Mouse (Mus musculus) bone marrow, adult 2 months (tissue): ENCODE results near the gene Dpp4. TPM values are rescaled to one million over a fixed set of nuclear protein-coding genes. Genes with fewer than 3 reads are reported as not detected.

ENCODE experiments used
- H3K27ac ChIP-seq: fragments of 200-500 bp; 2 replicates; pipeline ENCODE4 v1.5.1; 2012; ENCODE audit warnings: low read depth, mild to moderate bottlenecking, control low read depth, inconsistent platforms, low read length; ENCODE audit not compliant: control insufficient read depth, poor library complexity, insufficient read depth
- H3K4me1 ChIP-seq: fragments of 200-500 bp; 2 replicates; pipeline ENCODE4 v1.6.1; 2011; ENCODE audit warnings: low read length; ENCODE audit not compliant: control insufficient read depth, insufficient read depth
- H3K4me3 ChIP-seq: fragments of 200-500 bp; replicated peaks from 2 replicates; pipeline ENCODE3; 2011; ENCODE audit warnings: mild to moderate bottlenecking, low read depth, low read length, control low read depth; ENCODE audit not compliant: control insufficient read depth
- CTCF ChIP-seq: fragments of 200-500 bp; IDR thresholded peaks from 2 replicates; pipeline ENCODE4 v1.5.1; 2011; ENCODE audit warnings: low read length, control low read depth; ENCODE audit not compliant: control insufficient read depth, insufficient read depth
- POLR2A ChIP-seq: fragments of 200-500 bp; IDR thresholded peaks from 2 replicates; pipeline ENCODE4 v1.6.1; 2011; ENCODE audit warnings: low read depth, mild to moderate bottlenecking, control low read depth, low read length, borderline replicate concordance; ENCODE audit not compliant: control insufficient read depth
- WGBS: fragments of 180-500 bp; shearing (Covaris S2); methylation state at CpG from one replicate; pipeline ENCODE4 v1.1.7; 2018; 5-methylcytosine and 5-hydroxymethylcytosine counted together
- polyA plus RNA-seq: library from polyadenylated mRNA; stranded (reverse); fragments of >200 nt; gene quantifications from 2 replicates; pipeline ENCODE4 v1.2.4, GENCODE M21; 2011; ENCODE audit warnings: low replicate concordance; ENCODE audit not compliant: missing spikeins, insufficient read depth, insufficient read length

Dpp4 gene
- polyA plus RNA-seq, 1 experiment = 8.0 TPM

DNA sequence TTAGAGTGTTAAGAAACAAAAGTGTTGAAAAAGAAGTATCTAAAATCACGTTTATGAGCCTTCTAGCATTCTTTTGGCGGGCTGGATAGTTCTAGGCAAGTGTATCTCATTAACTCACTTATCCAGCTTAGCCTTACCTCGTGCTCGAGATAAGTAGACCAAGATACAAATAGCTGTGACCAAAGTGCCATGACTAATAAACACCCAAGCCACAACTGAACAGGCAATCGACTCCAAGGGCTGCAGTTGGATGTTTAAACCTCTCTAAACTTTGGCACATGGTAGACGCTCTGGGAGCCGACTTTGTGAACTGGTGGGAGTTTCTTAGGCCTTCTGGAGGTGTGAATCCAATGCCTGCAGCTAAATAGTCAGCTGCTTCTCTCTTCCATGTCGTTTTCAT lies 12.7 kb downstream of the Dpp4 start:
- H3K27ac ChIP-seq = no peak overlapping the region
- no peaks in the 10 kb centered on the region; the same call in 1 of the 2 replicates for H3K4me1 ChIP-seq
- TF ChIP-seq CTCF (no peak), POLR2A (no peak)
- no peak overlapping the region for H3K4me3 ChIP-seq
- 62% methylated on average over 8 of the region's 8 CpGs for WGBS

DNA sequence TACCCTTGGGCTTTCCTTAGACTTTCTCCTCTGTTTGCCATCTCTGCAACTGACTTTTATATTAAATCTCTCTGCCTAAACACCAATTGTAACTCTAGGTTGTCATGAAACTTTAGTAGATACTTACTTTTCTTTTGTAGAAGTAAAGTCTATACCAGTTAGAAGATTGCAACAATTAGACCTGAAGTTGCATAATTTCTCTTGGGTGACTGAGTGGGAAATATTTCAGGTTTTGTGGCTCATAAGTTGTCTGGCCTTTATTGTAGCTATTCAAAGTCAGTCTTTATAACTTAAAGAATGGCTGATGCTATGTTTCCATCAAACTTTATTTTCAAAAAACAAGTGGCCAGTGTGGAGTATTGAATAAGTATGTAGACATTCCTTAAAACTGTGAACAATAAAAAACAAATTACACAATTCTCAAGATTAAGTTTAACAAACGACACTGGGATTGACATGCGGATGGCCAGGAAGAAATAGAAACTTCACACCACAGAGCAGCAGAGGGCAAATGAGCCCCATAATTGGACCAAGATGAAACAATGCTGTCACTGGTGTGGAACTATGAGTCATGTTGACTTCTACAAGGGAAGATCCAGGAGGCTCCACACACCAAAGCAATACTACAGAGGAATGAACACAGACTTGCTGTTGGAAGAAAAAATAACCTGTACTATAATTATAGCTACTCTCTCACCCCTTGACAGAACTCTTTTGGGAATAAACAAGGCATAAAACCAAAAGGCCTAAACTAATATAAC lies 13.7 kb downstream of the Dpp4 start:
- no peak for TF ChIP-seq POLR2A
- TF ChIP-seq CTCF = no peak
- no peaks in the 10 kb centered on the region; the same call in 1 of the 2 replicates for H3K4me1 ChIP-seq
- H3K4me3 ChIP-seq = no peak overlapping the region
- H3K27ac ChIP-seq = no peak overlapping the region
- 59% methylated on average over 2 of the region's 2 CpGs for whole genome bisulfite sequencing

DNA sequence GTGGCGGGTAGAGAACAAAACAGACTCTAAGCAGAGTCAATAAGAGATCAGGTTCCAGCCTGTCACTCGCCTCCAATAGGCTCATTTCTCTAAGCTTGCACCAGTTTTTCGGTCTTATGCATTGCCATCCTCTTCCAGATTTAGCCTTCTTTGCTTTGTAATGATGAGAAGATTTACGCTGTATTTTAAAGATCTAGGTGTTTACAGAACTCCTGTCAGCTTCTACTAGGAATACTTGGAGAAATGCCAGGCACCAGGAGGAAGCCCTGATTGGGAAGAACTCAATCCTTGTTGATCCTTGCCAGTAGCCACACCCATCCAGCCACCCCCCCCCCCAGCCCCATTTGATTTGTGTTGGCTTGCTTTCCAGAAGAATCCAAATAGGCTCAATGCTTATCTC lies 14.4 kb downstream of the Dpp4 start:
- no peak overlapping the region for H3K27ac ChIP-seq
- 79% methylated on average over 4 of the region's 4 CpGs for WGBS
- TF ChIP-seq CTCF (no peak), POLR2A (no peak)
- no peaks in the 10 kb centered on the region; the same call in 1 of the 2 replicates for H3K4me1 ChIP-seq
- no peak overlapping the region for H3K4me3 ChIP-seq

DNA sequence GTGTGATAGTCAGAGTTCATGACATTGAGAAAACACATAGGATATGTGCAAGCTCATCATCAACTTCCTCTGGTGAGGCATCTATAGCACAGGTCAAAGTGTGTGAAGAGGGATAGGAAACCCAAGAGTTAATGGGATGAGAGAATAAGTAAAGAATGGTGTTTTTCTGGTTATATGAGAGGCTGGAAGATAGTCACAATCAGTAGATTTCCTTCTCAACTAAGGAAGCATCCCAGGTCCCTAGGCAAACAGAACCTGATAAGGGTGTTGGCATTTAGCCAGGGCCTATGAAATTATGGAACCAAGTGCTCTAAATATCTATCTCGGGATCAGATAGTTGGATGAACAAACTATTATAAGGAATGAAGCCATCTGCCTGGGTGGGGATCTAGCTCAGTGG lies 15.2 kb downstream of the Dpp4 start:
- Histone ChIP-seq H3K27ac (no peak overlapping the region), H3K4me1 (peaks cover 2% of the 10 kb centered on the region), H3K4me3 (no peak overlapping the region)
- WGBS = 71% methylated on average over 1 of the region's 1 CpGs
- TF ChIP-seq POLR2A (no peak), CTCF (no peak)

DNA sequence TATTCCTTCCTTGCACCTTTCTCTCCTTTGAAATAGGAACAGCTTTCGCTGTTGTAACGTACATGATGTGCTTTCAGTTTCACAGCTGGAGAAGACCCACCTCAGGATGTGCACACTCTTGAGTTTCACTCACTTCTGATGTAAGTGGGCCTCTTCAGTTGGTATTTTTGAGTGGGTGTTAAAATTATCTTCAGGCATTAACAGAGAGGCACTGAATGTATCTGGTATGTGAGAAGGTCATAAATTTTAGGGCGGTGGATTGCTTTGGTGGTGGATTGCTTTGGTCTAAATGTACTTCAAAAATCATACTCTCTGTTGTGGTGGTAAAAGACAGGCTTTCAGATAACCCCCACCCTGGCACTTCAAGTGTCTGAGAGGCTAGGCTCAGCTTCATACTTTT lies 17.2 kb downstream of the Dpp4 start:
- TF ChIP-seq POLR2A (no peak), CTCF (no peak)
- peaks cover 2% of the 10 kb centered on the region for H3K4me1 ChIP-seq
- WGBS = 65% methylated on average over 3 of the region's 3 CpGs
- no peak overlapping the region for H3K27ac ChIP-seq
- no peak overlapping the region for H3K4me3 ChIP-seq

DNA sequence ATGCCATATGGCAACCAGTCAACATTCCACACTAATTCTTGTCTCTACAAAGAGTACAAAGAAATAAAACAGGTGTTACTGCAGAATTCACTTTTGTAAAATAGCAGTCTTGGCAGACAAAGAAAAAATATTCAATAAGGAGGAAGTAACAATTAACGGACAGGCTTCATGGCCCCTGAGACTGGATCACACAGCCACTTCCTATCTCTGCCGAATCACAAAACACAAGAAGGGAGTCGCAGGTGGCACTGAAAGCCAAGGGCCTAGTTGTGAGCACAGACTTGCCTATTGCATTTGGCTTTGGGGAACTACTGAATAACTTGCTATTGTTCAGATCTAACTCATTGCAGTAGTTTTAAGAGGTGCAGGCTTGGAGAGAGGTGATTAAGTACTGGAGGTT lies 19.9 kb downstream of the Dpp4 start:
- Histone ChIP-seq H3K4me3 (no peak overlapping the region), H3K27ac (no peak overlapping the region), H3K4me1 (peaks cover 2% of the 10 kb centered on the region)
- WGBS = 6% methylated on average over 3 of the region's 3 CpGs
- TF ChIP-seq POLR2A (no peak), CTCF (no peak)

DNA sequence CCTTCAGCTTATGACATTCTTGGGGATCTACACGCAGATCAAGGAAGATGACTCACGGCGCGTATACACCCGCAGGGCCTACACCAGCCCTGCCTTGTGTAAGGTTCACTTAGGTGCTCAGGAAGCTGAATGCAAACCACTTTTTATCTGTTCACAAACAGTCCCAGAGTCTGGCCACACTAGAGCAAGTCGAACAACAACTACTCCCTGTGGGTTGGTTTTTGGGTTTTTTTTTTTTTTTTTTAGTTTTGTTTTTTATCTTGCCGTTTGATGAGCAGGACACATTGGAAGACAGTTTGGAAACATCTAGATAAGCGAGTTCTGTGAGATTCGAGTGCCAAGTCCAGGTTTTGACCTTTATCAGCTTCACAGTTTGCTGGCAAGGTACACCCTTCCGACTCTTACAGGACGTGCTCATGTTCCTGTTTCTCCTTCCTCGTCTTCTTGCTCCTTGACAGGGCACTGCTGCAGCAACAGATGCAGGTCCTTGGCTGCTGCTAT lies 21.0 kb downstream of the Dpp4 start:
- Histone ChIP-seq H3K27ac (peak overlapping the region; percentile 32), H3K4me3 (no peak overlapping the region), H3K4me1 (peaks cover 2% of the 10 kb centered on the region)

DNA sequence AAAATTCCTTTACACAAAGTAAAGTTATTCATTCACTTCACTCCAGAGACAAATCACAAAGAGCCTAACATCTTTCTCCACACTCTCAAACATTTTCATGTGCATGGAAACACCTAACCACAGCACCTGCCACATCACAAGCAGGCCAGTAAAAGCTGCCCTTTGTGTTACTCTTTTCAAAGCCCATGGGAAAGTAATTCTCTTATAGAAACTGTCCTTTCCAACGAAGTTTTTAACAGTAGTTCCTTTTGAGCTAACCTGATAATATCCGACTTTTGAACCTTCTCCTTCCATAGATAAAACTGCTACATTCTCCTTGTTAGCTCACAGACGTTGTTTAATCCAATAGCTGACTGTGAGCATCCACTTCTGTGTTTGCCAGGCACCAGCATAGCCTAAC lies 21.7 kb downstream of the Dpp4 start:
- H3K27ac ChIP-seq = no peak overlapping the region
- no peak for TF ChIP-seq CTCF
- no peak for TF ChIP-seq POLR2A
- H3K4me3 ChIP-seq = no peak overlapping the region
- peaks cover 2% of the 10 kb centered on the region for H3K4me1 ChIP-seq
- WGBS = 39% methylated on average over 3 of the region's 3 CpGs

More for the DNA sequence above, 21.0 kb downstream of the Dpp4 start:
- TF ChIP-seq POLR2A = no peak
- no peak for TF ChIP-seq CTCF
- WGBS = 9% methylated on average over 12 of the region's 12 CpGs
